Mouse (Mus musculus) monocyte, adult 5-6 weeks (primary cell): Measurements from ENCODE around the gene Parg. TPM values are rescaled to one million over a fixed set of nuclear protein-coding genes. Genes with fewer than 3 reads are reported as not detected.

Experiments used
- ATAC-seq: fragments of 153-309, 156-312 bp; replicated peaks from 2 replicates; pipeline ENCODE4 v1.8.0; 2017; ENCODE audit warnings: mild to moderate bottlenecking; ENCODE audit not compliant: low TSS enrichment, insufficient number of reproducible peaks, severe bottlenecking, poor library complexity, low FRiP score
- total RNA-seq: library from RNA; stranded (forward); fragments of 200-1000, 200-491, 200-594 nt; gene quantifications from 3 replicates; pipeline ENCODE4 v1.2.3, GENCODE M21; 2017

The Parg gene
- 89.5 to 191 TPM (median 132 TPM) in 3 replicates for total RNA-seq

DNA sequence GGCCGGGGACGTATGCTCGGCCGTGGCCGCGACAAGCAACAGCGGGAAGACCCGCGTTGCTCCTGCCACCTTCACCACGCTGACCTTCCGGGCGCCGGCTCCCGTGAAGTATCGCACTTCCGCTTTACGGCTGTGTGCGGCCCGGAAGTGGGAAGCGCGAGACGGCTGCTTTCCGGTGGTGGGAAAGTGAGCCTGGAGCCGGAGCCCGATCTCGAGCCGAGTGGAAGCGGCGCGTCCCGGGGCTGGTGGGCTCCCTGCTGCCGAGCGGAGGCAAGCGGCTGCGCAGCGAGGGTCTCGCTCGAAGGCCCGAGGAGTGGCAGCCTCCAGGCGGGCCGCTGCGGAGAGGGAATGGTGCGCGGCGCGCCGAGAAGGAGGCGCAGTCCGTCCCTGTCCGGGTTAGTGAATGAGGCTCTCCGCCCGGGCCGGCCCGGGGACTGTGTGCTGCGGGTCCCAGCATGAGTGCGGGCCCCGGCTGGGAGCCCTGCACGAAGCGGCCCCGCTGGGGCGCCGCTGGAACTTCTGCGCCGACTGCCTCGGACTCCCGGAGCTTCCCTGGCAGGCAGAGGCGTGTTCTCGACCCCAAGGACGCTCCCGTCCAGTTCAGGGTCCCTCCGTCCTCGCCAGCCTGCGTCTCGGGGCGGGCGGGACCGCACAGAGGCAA is at the start of gene Parg, which contains the start of gene Timm23:
TSS of gene Parg (plus strand) at position 159 of the 661 bp plus-strand sequence.
TSS of gene Timm23 (minus strand) at position 108 of the 661 bp plus-strand sequence.
- ATAC-seq = peak; percentile 97

DNA sequence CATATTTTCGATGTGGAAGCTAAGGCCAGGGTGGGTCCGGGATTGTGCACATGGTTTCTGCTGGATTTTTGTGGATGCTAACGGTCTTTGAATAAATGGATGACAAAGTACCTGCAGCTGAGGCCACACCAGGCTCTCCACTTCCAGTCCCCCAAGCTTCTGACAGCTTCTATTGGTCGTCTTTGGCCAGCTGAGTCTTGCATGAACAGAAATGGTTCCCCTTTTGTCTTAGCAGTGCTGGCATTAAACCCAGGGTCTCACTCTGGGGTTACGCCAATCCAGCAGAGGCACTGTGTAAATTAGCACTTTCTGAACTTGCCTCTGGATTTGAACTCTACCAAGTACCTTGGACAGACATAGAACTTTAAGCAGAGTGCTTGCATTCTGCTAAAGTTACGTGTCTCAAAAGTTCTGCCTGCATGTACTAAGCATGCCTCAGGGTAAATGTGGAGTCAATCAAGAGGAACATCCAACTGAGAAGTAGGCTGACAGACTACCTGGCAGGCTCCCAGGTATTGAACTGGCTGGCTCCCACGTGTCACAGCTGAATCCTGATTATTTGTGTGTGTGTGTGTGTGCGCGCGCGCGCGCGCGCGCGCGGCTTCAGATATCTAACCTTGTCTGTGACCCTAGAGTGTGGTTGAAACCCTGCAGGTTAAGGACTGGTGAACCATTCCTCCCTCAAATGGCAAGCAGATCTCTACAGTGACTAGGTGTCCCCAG is 49.3 kb upstream of the Parg start:
- ATAC-seq = no peak

DNA sequence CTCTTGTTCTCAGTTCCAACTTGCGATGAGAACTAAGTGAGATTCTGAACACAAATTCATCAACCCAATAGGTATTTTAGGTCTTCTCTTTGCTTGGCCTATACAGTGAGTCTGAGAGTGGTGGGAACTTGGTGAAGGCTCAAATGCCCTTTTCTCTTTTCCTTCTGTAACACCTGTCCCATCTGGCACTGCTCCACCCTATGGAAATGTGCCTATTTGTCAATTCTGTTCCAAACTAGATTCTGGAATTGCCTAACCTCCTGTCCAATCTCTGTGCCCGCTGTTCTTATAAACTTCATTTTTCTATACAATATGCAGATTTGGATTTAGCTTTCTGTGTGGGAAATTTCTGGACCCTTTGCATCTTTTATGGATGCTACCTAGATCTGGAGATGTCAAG is 48.6 kb upstream of the Parg start:
- no peak for ATAC-seq

DNA sequence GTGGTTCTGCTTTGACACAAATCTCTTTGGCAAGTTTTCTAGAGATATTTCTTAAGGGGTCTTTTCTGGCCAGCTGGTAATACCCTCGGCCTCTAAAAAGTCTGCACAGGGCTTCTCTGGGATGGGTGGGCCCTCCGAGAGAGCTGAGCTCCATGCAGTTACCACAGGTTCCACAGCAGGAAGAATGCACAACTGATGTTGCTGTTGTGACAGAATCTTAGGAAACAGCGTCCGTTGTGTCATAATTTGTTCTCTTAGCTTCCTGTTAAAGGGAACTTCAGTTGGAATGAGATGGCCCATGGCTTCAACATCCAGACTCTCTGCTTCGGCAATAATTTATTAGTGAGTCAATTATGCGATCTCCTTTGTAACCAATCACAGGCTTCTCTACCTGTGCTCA is 47.0 kb upstream of the Parg start:
- ATAC-seq = no peak

DNA sequence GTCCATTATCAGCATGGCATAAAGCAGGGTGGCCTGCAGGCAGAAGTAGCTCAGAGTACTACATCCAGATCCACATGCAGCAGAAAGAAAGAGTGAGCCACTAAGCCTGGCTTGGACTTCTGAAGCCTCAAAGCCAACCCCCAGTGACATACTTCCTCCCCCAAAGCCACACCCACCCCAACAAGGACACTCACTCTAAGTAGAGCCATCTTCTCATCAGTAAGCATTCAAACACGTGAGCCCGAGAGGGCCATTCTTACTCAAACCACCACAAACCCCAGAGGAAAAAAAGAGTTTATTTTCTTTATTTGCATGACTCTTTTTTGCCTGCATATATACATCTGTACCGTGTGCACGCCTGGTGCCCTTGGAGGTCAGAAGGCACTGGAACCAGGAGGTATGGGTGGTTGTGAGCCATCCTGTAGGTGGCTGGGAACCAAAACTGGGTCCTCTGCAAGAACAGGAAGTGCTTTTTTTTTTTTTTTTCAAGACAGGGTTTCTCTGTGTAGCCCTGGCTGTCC is 42.5 kb upstream of the Parg start:
- ATAC-seq = peak; percentile 52; the same call in 1 of the 2 replicates

DNA sequence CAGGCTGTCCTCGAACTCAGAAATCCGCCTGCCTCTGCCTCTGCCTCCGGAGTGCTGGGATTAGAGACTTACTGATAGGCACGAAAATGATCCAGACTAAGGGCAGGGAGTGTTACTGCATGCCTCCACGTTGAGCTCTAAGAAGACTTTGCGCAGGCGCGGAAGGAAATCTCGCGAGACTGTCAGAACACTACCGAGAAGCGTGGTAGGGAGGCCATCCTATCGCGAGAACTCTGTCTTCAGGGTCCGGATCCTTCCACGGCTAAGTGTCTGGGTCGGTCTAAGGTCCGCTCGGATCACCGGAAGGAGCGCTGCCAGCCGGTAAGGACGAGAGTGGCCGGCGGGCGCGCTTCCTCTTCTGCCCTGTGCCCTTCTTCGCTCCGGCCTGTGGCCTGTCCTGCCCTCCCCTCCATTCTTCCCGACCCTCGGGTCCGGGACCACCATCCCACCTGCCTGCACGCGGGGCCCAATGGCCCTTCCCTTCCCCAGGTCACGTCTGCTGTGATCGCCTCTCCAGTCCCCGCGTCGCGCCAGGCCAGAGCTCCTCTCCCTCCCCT is 42.0 kb upstream of the Parg start, which contains the start of gene Ncoa4:
TSS of gene Ncoa4 (plus strand) at position 176 of the 557 bp plus-strand sequence.
- ATAC-seq = peak; percentile 96

DNA sequence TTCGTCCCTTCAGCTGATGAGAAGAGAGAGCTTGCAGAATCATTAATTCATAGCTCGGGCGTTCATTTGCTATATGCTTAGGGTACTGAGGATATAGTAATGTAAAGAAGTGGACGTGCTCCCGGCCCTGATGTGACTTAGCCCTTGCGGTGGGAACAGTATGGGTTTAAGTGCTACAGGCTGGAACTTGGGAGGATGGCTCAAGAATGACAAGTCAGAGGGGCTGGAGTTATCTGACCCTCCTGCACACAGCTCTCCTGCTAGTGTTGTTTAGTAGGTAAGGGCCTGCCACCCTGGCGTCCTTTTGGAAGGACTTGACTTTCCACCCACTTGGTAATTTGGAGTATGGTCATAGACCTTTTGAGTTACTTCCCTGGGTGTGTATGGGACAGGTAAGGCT is 41.2 kb upstream of the Parg start:
- ATAC-seq = no peak

DNA sequence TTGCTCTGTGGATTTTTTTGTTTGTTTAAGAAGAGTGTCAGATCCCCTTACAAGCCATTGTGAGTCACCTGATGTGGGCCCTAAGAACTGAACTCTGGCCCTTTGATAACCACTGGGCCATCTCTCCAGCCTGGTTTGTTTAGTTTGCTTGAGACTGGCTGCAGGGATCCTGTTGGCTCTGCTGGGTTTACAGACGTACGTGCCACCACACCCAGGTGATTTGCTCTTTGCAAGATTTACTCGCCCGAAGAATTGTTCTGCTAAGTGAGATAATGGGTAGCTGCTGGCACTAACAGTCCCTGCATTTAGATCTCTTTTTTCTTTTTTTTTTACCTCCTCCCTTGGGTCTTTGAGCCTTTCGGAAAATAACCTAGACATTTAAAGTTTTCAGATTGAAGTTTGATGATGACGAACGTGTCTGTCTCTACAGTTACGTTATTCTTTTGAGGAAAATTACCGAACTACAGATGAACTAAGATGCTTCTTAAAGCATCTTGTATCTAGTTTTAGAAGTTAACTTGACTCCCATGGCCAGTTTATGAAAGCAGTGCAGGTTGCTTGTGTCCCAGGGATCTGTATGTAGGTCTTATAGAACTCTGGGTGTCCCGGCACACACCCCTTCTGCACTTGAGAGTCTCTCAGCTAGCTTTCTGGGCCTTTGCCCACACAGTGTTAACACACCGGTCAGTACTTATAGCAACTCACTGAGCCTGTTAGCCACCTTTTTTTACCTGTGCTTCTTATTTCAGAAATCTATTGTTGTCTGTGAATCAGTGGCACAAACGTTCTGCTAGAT is 40.5 kb upstream of the Parg start:
- ATAC-seq = no peak

DNA sequence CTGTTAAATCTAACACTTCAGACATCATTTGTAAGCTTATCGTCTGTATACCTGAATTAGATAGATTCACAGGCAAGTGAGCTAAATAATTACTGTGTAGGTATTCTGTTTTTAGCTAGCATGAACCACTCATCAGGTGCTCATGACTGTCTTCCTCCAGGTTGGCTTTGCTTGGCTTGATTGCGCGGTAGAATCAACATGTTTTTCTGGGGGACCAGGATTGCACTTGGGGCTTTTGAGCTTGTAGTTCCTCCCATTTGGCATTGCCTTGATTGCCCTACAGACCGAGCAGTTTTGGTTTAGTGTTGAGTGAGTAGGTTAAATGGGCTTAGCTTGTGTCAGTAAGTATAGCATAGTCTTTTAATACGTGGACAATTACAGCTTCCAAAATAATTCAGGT is 39.5 kb upstream of the Parg start:
- no peak for ATAC-seq

DNA sequence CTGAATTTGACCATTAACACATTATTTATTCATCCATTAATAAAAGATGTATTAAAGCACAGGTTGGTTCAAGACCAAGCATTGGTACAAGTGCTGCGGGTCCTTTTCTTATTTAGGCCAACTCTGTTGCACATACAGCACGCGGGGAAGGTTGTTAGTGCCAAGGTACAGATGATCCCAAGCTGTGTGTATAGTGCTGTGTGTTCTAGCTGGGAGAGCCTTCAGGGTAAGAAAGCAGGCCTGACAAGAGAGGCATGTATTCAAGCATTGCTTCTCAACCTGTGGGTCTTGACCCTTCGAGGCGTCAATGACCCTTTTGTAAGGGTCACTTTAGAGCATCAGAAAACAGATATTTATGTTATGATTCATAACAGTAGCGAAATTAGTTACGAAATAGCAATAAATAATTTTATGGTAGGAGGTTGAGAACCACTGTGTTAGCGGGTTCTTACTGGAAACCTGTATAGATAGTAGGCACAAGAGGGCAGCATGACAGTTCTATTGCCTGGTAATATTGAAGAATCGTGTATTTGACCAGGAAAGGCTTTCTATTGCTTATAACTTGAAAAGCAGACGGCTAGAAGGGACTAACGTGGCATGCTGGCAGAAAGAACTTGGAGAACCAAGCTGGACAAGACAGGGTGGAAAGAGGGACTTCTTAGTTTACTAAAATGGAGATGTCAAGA is 38.4 kb upstream of the Parg start:
- ATAC-seq = no peak

DNA sequence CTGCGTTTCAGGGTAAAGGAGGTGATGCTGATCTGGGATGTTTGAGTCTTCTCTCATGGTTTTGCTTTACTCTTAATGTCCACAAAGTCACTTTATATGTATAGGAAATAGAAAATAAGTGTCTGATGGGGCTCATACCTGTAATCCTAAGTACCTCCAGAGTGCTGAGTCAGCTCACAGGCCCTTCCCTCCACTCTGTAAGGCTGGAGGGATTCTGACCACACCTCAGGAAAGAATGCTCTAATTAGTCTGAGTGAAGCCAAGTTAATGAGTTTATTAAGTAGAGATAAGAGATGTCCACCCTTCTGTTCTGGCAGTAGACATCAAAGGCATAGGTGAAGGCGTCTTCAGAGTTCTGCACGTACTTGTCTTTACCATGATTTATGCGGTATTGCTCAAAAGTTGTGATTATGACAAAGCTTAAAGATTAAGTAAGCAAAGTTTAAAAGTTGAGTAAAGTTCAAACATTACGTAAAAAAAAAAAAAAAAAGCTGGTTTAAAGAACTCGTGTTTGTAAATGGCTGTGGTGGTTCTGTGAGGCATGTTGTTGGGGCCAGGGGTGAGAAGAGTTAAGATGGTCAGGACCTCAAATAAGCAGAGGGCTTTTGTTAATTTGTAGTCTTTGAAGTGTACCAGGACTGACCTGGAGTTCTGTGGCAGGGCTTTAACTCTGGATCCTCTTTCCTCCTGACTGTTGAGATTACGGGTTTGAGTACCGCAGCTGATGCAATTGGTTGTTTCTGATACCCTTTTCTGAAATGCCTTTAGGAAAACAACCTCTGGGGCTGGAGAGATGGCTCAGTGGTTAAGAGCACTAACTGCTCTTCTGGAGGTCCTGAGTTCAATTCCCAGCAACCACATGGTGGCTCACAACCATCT is 37.3 kb upstream of the Parg start:
- ATAC-seq = no peak

DNA sequence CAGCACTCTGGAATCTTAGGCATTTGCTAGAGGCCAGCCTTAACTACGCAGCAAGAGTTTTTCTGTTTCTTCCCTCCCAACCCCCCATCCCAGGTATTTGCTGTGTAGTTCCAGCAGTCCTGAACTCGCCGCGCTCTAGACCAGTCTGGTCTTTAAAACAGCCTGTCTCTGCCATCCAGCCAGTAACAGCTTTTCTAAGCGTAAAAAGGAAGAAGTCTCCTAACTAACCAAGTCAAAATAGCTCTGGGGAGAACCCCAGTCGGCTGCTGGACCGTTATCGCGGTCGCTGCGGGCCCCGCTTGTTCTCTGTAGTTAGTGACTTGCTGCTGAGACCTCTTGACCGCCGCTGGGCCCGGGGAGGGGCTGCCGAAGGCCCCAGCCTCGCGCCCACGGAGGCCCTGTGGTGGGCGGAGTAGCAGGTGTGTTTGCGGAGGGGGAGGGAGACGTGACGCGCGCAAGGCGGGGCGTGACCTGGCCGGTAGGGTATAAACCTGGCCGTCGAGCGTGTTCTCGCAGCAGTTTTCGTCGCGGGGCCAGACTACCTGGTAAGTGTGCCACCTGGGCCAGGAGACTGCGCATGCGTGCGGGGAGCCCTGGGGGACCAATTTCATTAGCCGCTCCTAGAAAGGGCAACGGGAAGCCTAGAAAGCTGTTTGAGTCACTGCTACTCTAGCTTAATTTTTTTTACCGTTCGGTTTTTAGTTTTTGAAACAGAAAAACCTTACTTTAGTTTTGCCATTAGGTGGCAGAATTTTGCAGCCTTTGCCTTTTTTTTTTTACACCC is 36.3 kb upstream of the Parg start:
- peak; percentile 51 for ATAC-seq

DNA sequence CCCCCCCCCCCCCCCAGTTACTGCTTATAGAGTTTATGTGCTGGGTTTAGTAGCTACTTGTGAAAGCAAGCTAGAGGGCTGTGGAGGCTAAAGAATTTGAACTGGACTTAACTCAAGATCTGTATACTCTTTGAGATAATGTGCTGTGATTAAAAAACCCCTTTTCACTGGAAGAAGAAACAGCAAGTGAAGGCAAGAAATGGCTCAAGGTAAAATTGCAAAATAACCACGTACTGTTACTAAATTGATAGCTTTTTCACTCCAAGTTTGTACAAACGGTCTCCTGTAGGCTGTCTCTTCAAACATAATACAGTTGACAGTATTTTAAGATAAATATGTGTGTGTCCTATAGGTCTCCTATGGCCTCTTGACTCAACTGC is 35.7 kb upstream of the Parg start:
- no peak for ATAC-seq

DNA sequence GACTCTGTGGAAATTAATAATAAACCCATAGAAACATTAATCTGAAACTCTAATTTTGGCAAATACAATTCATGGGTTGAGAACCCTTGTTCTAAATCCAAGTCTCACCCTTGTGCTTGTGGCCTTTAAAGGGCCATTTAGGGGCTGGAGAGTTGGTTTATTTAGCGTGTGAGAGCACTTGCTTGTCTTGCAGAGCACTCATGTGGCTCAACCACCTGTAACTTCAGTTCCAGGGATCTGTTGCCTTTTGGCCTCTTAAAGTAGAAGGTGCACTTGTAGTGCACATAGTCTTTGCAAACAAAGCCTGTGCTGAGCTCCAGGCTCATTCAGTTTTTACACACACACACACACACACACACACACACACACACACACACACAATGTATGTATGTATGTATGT is 34.9 kb upstream of the Parg start:
- ATAC-seq = no peak

DNA sequence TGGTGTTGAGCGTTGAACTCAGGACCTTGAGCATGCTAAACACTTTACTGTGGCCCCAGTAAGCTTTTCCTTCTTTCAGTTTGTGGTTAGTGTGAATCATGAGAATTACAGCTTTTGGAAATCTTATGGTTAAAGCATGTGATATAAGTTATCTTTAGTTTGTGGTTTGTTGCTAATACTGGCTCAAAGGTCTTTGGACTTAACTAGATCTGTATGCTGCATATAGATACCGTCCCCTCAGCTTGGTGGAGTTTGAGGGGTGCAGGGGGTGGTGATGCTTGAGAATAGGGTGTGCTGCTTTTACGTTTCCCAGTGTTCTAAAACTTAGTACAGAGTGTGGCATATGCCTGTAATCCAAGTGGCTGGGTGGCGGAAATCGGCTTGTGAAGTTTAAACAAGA is 34.4 kb upstream of the Parg start:
- ATAC-seq = no peak

DNA sequence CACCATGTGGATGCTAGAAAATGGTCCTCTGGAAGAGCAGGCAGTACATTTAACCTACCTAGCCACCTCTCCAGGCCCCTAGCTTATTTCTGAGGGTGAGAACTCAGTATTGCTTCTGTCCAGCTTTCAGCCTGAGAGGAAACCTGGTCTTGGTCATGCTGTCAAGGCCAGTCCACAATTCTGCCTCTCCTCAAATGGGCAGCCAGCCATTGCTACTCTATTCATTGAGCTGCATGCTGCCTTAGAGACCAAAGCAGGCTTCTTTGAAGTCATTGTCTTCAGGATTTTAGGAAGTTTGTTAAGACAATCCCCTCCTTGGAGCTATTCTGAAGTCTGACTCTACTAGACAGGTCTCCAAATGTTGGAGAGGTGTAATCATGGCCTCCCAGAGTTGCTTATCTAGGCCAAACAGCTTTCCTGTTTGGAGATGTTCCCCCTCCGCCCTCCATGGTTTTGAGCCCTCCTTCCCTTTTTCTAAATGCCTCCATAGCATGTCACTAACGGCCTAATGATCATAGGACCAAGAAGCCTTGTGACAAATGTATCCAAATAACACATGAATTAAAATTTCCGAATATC is 33.0 kb upstream of the Parg start:
- no peak for ATAC-seq

DNA sequence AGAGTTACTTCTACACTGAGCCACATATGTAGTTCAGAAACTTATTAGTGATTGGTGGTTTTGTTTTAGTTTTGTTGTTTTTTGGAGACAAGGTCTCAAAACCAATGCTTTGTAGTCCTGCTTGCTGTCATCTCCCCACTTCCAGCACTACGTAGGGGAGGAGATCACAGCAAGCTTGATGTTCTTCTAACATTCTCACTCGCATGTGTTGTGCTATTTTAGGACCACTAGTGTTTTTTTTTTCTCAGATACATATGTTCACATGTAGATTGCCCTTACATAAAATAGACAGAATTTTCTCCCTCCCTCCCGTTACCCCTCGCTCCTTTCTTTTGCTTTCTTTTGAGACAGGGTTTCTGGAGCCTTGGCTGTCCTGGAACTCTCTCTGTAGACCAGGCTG is 31.6 kb upstream of the Parg start:
- no peak for ATAC-seq
